Mouse (Mus musculus) lung, postnatal 0 days (tissue): ENCODE results near the gene Crtam. TPM values are rescaled to one million over a fixed set of nuclear protein-coding genes. Genes with fewer than 3 reads are reported as not detected.

Experiments
- ATAC-seq: fragments of 200-750 bp; cut with Nextera tagmentation; 2 replicates; pipeline ENCODE4 v1.8.0; 2017; ENCODE audit warnings: moderate library complexity
- DNase-seq: peaks from one replicate; pipeline ENCODE4 v3.0.0-alpha.2; 2016; ENCODE audit warnings: low spot score
- H3K27ac ChIP-seq: fragments of 300-500 bp; sonication (generic); 2 replicates; pipeline ENCODE4 v1.5.1; 2014; ENCODE audit warnings: antibody characterized with exemption, mild to moderate bottlenecking, low read length, mixed read lengths
- H3K27me3 ChIP-seq: fragments of 300-500 bp; sonication (generic); replicated peaks from 2 replicates; pipeline ENCODE4 v1.6.1; 2014; ENCODE audit warnings: low read length, mixed read lengths; ENCODE audit not compliant: insufficient read depth
- H3K36me3 ChIP-seq: fragments of 300-500 bp; sonication (generic); 2 replicates; pipeline ENCODE4 v1.6.1; 2014; ENCODE audit warnings: low read length, mixed read lengths; ENCODE audit not compliant: insufficient read depth
- H3K4me1 ChIP-seq: fragments of 300-500 bp; sonication (generic); 2 replicates; pipeline ENCODE4 v1.6.1; 2014; ENCODE audit warnings: antibody characterized with exemption, low read depth, low read length, mixed read lengths; ENCODE audit not compliant: insufficient read depth
- H3K4me2 ChIP-seq: fragments of 300-500 bp; sonication (generic); replicated peaks from 2 replicates; pipeline ENCODE4 v1.6.1; 2014; ENCODE audit warnings: low read depth, mild to moderate bottlenecking, low read length, moderate library complexity, mixed read lengths
- H3K4me3 ChIP-seq: fragments of 300-500 bp; sonication (generic); 2 replicates; pipeline ENCODE4 v1.5.1; 2014; ENCODE audit warnings: low read depth, low read length
- H3K9ac ChIP-seq: fragments of 300-500 bp; sonication (generic); replicated peaks from 2 replicates; pipeline ENCODE4 v1.6.1; 2014; ENCODE audit warnings: low read depth, mild to moderate bottlenecking
- H3K9me3 ChIP-seq: fragments of 300-500 bp; sonication (generic); 2 replicates; pipeline ENCODE4 v1.6.1; 2016; ENCODE audit warnings: low read length, mixed read lengths
- CTCF ChIP-seq: IDR thresholded peaks from 2 replicates; pipeline ENCODE4 v1.5.1; 2016; ENCODE audit warnings: antibody characterized with exemption, mild to moderate bottlenecking
- EP300 ChIP-seq: IDR thresholded peaks from 2 replicates; pipeline ENCODE4 v1.6.1; 2016; ENCODE audit warnings: antibody characterized with exemption, mild to moderate bottlenecking, control low read depth
- WGBS: fragments of 180-500 bp; shearing (Covaris S2); extraction: QIAGEN DNeasy Blood & Tissue Kit; methylation state at CpG from one replicate; pipeline ENCODE4 v1.1.7; 2014; 5-methylcytosine and 5-hydroxymethylcytosine counted together
- polyA plus RNA-seq: library from polyadenylated mRNA; unstranded; fragments of >200 nt; fragmentation: Nextera tagmentation; extraction: Ambion mirVana; gene quantifications from 2 replicates; pipeline ENCODE4 v1.2.1, GENCODE M21; 2015

Gene Crtam
- polyA plus RNA-seq, 1 experiment from 2014 or later = 0.06 TPM

- Histone ChIP-seq H3K9ac (no peak overlapping the region), H3K27ac (no peak overlapping the region), H3K36me3 (no peaks in the 10 kb centered on the region), H3K4me2 (no peak overlapping the region), H3K4me3 (no peak overlapping the region), H3K9me3 (no peaks in the 10 kb centered on the region), H3K27me3 (no peaks in the 10 kb centered on the region), H3K4me1 (no peaks in the 10 kb centered on the region)
- 18% methylated on average over 18 of the region's 18 CpGs for WGBS
- DNase-seq (peak; percentile 20), ATAC-seq (0 out of 2 replicates have a peak, but pooled peaks have one; percentile 17)
- no peak for TF ChIP-seq EP300
- no peak for TF ChIP-seq CTCF
Observed at GRCm38 (mm10) chr9:41031590-41032489, 27.4 kb upstream of the Crtam start.

DNA sequence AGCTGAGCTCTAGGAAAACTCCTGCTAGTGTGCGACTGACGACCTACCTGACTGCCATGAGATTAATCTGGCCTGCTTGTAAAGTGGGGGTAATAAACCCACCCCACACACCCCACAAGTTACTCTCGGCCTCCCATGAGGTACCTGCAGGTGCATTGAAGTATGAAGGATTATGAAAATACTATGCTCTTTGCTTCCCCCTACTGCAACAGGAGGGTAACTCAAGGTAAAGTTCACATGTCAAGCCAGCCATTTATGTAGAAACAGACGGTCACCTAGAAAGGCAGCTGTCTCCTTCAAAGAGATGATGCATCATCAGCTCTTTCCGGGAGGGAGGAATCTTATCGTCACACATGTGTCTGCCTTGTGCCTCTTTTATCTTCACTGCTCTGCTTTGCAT lies 25.4 kb upstream of the Crtam start:
- WGBS = 75% methylated on average over 6 of the region's 6 CpGs
- DNase-seq (no peak), ATAC-seq (no peak)
- H3K27me3 ChIP-seq = no peaks in the 10 kb centered on the region
- no peaks in the 10 kb centered on the region for H3K4me1 ChIP-seq
- no peak overlapping the region for H3K27ac ChIP-seq
- H3K9ac ChIP-seq = no peak overlapping the region
- no peak overlapping the region for H3K4me2 ChIP-seq
- no peak overlapping the region for H3K4me3 ChIP-seq
- no peaks in the 10 kb centered on the region for H3K9me3 ChIP-seq
- H3K36me3 ChIP-seq = no peaks in the 10 kb centered on the region
- TF ChIP-seq CTCF = peak; percentile 43
- TF ChIP-seq EP300 = no peak

DNA sequence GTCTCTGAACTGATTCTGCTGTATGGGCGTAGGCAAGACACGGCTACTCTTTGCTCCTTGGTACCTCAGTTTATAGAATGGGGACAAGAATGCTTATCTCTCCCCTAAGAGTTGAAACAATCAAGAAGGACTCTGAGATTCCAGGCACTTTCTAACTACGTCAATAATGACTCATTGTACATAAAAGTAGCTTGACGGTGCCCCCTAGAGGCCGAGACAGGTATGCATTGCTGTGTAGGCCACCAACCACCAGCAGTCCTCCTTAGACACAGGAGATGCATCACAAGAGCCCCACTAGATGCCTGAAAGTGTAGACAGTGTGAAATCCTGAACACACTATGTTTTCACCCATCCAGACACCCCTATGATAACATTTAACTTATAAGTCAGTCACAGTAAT lies 24.0 kb upstream of the Crtam start:
- DNase-seq (peak; percentile 68), ATAC-seq (no peak; the same call in 1 of the 2 replicates)
- WGBS = 32% methylated on average over 5 of the region's 5 CpGs
- no peaks in the 10 kb centered on the region for H3K4me1 ChIP-seq
- no peak overlapping the region for H3K9ac ChIP-seq
- H3K36me3 ChIP-seq = no peaks in the 10 kb centered on the region
- no peak overlapping the region for H3K27ac ChIP-seq
- TF ChIP-seq EP300 = no peak
- TF ChIP-seq CTCF = peak; percentile 73
- no peaks in the 10 kb centered on the region for H3K27me3 ChIP-seq
- H3K9me3 ChIP-seq = no peaks in the 10 kb centered on the region
- no peak overlapping the region for H3K4me2 ChIP-seq
- no peak overlapping the region for H3K4me3 ChIP-seq

- no peak for TF ChIP-seq CTCF
- TF ChIP-seq EP300 = no peak
- Histone ChIP-seq H3K4me3 (no peak overlapping the region), H3K4me2 (no peak overlapping the region), H3K9me3 (no peaks in the 10 kb centered on the region), H3K27ac (no peak overlapping the region), H3K27me3 (no peaks in the 10 kb centered on the region), H3K36me3 (no peaks in the 10 kb centered on the region), H3K4me1 (no peaks in the 10 kb centered on the region), H3K9ac (no peak overlapping the region)
- 79% methylated on average over 3 of the region's 3 CpGs for WGBS
- no peak for ATAC-seq
- no peak for DNase-seq
Observed at GRCm38 (mm10) chr9:41021690-41022089, 17.3 kb upstream of the Crtam start.

GRCm38 (mm10) chr9:41020486-41020885 lies 16.1 kb upstream of the Crtam start:
- H3K4me1 ChIP-seq = no peaks in the 10 kb centered on the region
- TF ChIP-seq CTCF (no peak), EP300 (no peak)
- DNase-seq (no peak), ATAC-seq (no peak)
- 82% methylated on average over 3 of the region's 3 CpGs for WGBS
- H3K4me2 ChIP-seq = no peak overlapping the region
- H3K9me3 ChIP-seq = no peaks in the 10 kb centered on the region
- H3K27ac ChIP-seq = no peak overlapping the region
- H3K36me3 ChIP-seq = no peaks in the 10 kb centered on the region
- H3K4me3 ChIP-seq = no peak overlapping the region
- no peak overlapping the region for H3K9ac ChIP-seq
- H3K27me3 ChIP-seq = no peaks in the 10 kb centered on the region

GRCm38 (mm10) chr9:41014512-41014911 lies 10.1 kb upstream of the Crtam start:
- WGBS = 60% methylated on average over 4 of the region's 4 CpGs
- H3K4me2 ChIP-seq = no peak overlapping the region
- no peak for ATAC-seq

More at GRCm38 (mm10) chr9:41014512-41014911, 10.1 kb upstream of the Crtam start:
- H3K27ac ChIP-seq = no peak overlapping the region
- no peaks in the 10 kb centered on the region for H3K36me3 ChIP-seq
- H3K9ac ChIP-seq = no peak overlapping the region
- H3K4me1 ChIP-seq = no peaks in the 10 kb centered on the region
- no peak overlapping the region for H3K4me3 ChIP-seq
- TF ChIP-seq EP300 (no peak), CTCF (no peak)
- no peak for DNase-seq
- no peaks in the 10 kb centered on the region for H3K9me3 ChIP-seq
- H3K27me3 ChIP-seq = no peaks in the 10 kb centered on the region
